Comparison of ENCODE assay signal across 20 mouse cellular contexts in genomic region chr13:14802391-14802790, GRCm38 (mm10).
"Had no signal": no experiment of that assay in that cellular context is flagged by ENCODE, and none has a peak within 500 bp of the region (broad histone marks: within the 10 kb centered on the region; RNA-seq: fewer than 3 reads in every experiment).

No protein-coding gene starts in this region.

- H3K9me3 ChIP-seq: kidney, embryonic 15.5 days; liver, embryonic 13.5 days; midbrain, embryonic 12.5 days; neural tube, embryonic 12.5 days; neural tube, embryonic 15.5 days; stomach, embryonic 15.5 days had no signal

- H3K27ac ChIP-seq: kidney, embryonic 15.5 days; left cerebral cortex, adult 2 months; liver, embryonic 13.5 days; midbrain, embryonic 12.5 days; neural tube, embryonic 12.5 days; neural tube, embryonic 15.5 days; stomach, embryonic 15.5 days had no signal

- H3K9ac ChIP-seq: kidney, embryonic 15.5 days; liver, embryonic 13.5 days; midbrain, embryonic 12.5 days; neural tube, embryonic 12.5 days; neural tube, embryonic 15.5 days; stomach, embryonic 15.5 days had no signal

- H3K4me3 ChIP-seq: kidney, embryonic 15.5 days; left cerebral cortex, adult 2 months; liver, embryonic 13.5 days; midbrain, embryonic 12.5 days; neural tube, embryonic 12.5 days; neural tube, embryonic 15.5 days; stomach, embryonic 15.5 days had no signal

- H3K4me2 ChIP-seq: kidney, embryonic 15.5 days; liver, embryonic 13.5 days; midbrain, embryonic 12.5 days; neural tube, embryonic 12.5 days; neural tube, embryonic 15.5 days; stomach, embryonic 15.5 days had no signal

- DNase-seq: kidney, adult 8-10 months; kidney, postnatal 10 days; kidney, postnatal 36 days; layer of hippocampus, postnatal 36 days; liver, embryonic 13.5 days; lung, adult 2 months; lung, postnatal 14 days; lung, postnatal 4 days; right cerebral cortex, adult 18-20 months; right cerebral cortex, postnatal 14 days; right cerebral cortex, postnatal 4 days; spleen, adult 18-20 months; thymus, adult 18-20 months; thymus, postnatal 36 days had no signal

- H3K27me3 ChIP-seq: kidney, embryonic 15.5 days; liver, embryonic 13.5 days; midbrain, embryonic 12.5 days; neural tube, embryonic 12.5 days; neural tube, embryonic 15.5 days; stomach, embryonic 15.5 days had no signal

- H3K4me1 ChIP-seq: kidney, embryonic 15.5 days; liver, embryonic 13.5 days; neural tube, embryonic 12.5 days; stomach, embryonic 15.5 days had no signal

- H3K36me3 ChIP-seq: kidney, embryonic 15.5 days; liver, embryonic 13.5 days; midbrain, embryonic 12.5 days; neural tube, embryonic 12.5 days; neural tube, embryonic 15.5 days; stomach, embryonic 15.5 days had no signal
